Mouse (Mus musculus) heart, adult 2 months (tissue): ENCODE data around the gene Ddx6. TPM values are rescaled to one million over a fixed set of nuclear protein-coding genes. Genes with fewer than 3 reads are reported as not detected.

Source experiments
- DNase-seq, 2 experiments: peaks; one replicate each; pipeline ENCODE4 v3.0.0; 2021
- H3K27ac ChIP-seq: fragments of 200-600 bp; 2 replicates; pipeline ENCODE4 v1.8.1; 2022
- H3K27me3 ChIP-seq: fragments of 200-500 bp; 2 replicates; pipeline ENCODE4 v1.6.1; 2012; ENCODE audit warnings: mild to moderate bottlenecking, low read length, inconsistent platforms, mixed read lengths; ENCODE audit not compliant: control insufficient read depth, insufficient read depth
- H3K36me3 ChIP-seq: fragments of 200-500 bp; 2 replicates; pipeline ENCODE4 v1.6.1; 2012; ENCODE audit warnings: low read length, inconsistent platforms; ENCODE audit not compliant: control insufficient read depth, insufficient read depth
- H3K4me1 ChIP-seq: fragments of 200-500 bp; 2 replicates; pipeline ENCODE4 v1.6.1; 2011; ENCODE audit warnings: low read length; ENCODE audit not compliant: control insufficient read depth, insufficient read depth
- H3K4me3 ChIP-seq: fragments of 200-600 bp; 2 replicates; pipeline ENCODE4 v1.8.1; 2022
- H3K79me2 ChIP-seq: fragments of 200-500 bp; replicated peaks from 2 replicates; pipeline ENCODE4 v1.6.1; 2012; ENCODE audit warnings: mild to moderate bottlenecking, inconsistent platforms, low read length, moderate library complexity, mixed read lengths; ENCODE audit not compliant: control insufficient read depth, insufficient read depth
- H3K9ac ChIP-seq: fragments of 200-500 bp; 2 replicates; pipeline ENCODE4 v1.6.1; 2012; ENCODE audit warnings: low read depth, mild to moderate bottlenecking, control low read depth, inconsistent platforms, low read length, mixed read lengths
- CTCF ChIP-seq: fragments of 200-600 bp; IDR thresholded peaks from 2 replicates; pipeline ENCODE4 v1.8.1; 2022; ENCODE audit warnings: antibody characterized with exemption, mild to moderate bottlenecking, moderate library complexity
- EP300 ChIP-seq: fragments of 200-500 bp; IDR thresholded peaks from 2 replicates; pipeline ENCODE4 v1.6.1; 2011; ENCODE audit warnings: low read depth, low read length, control low read depth; ENCODE audit not compliant: insufficient read depth
- POLR2A ChIP-seq: fragments of 200-500 bp; IDR thresholded peaks from 2 replicates; pipeline ENCODE4 v1.6.1; 2011; ENCODE audit warnings: mild to moderate bottlenecking, low read depth, low read length, control low read depth; ENCODE audit not compliant: insufficient read depth
- WGBS: fragments of 180-500 bp; shearing (Covaris S2); methylation state at CpG from one replicate; pipeline ENCODE4 v1.1.7; 2018; 5-methylcytosine and 5-hydroxymethylcytosine counted together
- intact Hi-C: fragments of 180-260 bp; cut with DNase I; formaldehyde crosslinking; loops from one replicate; pipeline ENCODE4 v1.15.1; 2025
- polyA plus RNA-seq: library from polyadenylated mRNA; depleted of rRNA; stranded (reverse); fragments of >200 nt; gene quantifications from 2 replicates; pipeline ENCODE4 v1.2.3, GENCODE M21; 2012
- total RNA-seq, 2 experiments: library from RNA; stranded (reverse); gene quantifications; 2 replicates each; pipeline ENCODE4 v1.2.3; 2021

The Ddx6 gene
- total and polyA plus RNA-seq, 3 experiments, result 14.3 to 88.4 (median 75.6) TPM

DNA sequence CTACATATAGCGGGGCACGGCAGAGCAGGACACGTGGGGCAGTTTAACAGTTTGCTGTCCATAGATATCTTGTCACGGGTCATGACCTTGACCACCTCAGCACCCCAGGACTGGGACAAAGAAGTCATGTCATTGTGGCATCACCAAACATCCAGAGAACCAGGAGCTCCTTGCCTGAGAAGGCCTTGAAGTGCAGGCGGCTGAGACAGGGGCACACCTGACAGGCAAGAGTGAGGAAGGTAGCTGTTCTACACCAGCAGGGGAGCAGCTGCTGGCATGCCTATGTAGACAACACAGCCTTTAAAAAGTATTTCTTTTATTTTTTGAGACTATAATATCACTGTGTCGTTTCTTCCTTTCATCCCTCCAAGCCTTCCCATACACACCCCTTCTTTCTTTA is 41.7 kb downstream of the Ddx6 start:
- H3K79me2 ChIP-seq, result no peaks in the 10 kb centered on the region
- H3K9ac ChIP-seq, result no peak overlapping the region
- H3K36me3 ChIP-seq, result no peaks in the 10 kb centered on the region
- WGBS, result 75% methylated on average over 6 of the region's 6 CpGs
- intact Hi-C loops, result no loop called here
- TF ChIP-seq POLR2A (no peak), CTCF (no peak), EP300 (no peak)
- H3K27me3 ChIP-seq, result no peaks in the 10 kb centered on the region
- peaks cover 2% of the 10 kb centered on the region; the same call in 1 of the 2 replicates for H3K4me1 ChIP-seq
- no peak overlapping the region for H3K27ac ChIP-seq
- DNase-seq, result no peak
- H3K4me3 ChIP-seq, result no peak overlapping the region

DNA sequence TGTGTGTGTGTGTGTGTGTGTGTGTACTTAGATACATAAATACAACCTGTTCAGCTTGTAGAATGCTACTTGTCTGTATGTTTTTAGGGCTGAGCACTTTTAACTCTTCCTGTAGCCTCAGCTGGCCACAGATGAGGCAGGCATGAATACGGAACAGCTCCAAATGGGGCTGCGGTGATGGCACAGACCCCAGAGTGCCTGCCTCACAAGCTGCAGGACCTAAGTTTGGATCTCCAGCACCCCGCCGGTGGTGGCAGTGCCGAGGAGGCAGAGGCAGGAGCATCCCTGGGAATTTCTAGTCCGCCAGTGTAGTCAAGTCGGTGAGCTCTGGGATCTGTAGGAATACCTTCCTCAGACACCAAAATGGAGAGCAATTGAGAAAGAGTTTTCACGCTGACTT is 42.3 kb downstream of the Ddx6 start:
- DNase-seq, result no peak
- no peak overlapping the region for H3K27ac ChIP-seq
- no peak overlapping the region for H3K9ac ChIP-seq
- H3K79me2 ChIP-seq, result no peaks in the 10 kb centered on the region
- no peaks in the 10 kb centered on the region for H3K36me3 ChIP-seq
- H3K27me3 ChIP-seq, result no peaks in the 10 kb centered on the region
- WGBS, result 94% methylated on average over 8 of the region's 8 CpGs
- intact Hi-C loops, result no loop called here
- no peak overlapping the region for H3K4me3 ChIP-seq
- TF ChIP-seq CTCF, result no peak
- H3K4me1 ChIP-seq, result peaks cover 2% of the 10 kb centered on the region; the same call in 1 of the 2 replicates

DNA sequence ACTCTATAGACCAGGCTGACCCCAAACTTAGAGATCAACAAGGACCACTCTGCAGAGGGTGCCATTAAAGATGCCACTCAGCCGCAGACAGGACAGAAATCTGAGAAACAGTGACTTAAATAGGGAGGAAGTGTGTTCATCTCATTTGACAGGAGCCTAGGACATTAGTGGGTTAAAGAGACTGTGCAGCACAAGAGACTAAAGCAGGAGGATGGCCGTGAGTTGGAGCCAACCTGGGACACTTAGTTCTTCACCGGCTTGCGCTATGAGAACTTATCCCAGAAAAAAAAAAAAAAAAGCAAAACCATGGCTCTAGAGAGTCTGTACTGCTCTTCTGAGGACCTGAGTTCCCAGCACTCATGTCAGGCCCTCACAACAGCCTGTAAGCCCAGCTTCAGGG is 43.0 kb downstream of the Ddx6 start:
- H3K4me1 ChIP-seq, result peaks cover 2% of the 10 kb centered on the region; the same call in 1 of the 2 replicates
- WGBS, result 80% methylated on average over 4 of the region's 4 CpGs
- H3K4me3 ChIP-seq, result no peak overlapping the region
- intact Hi-C loops, result no loop called here
- H3K79me2 ChIP-seq, result no peaks in the 10 kb centered on the region
- no peaks in the 10 kb centered on the region for H3K36me3 ChIP-seq
- DNase-seq, result no peak
- no peaks in the 10 kb centered on the region for H3K27me3 ChIP-seq
- TF ChIP-seq CTCF (no peak), POLR2A (no peak), EP300 (no peak)
- no peak overlapping the region for H3K9ac ChIP-seq
- no peak overlapping the region for H3K27ac ChIP-seq

DNA sequence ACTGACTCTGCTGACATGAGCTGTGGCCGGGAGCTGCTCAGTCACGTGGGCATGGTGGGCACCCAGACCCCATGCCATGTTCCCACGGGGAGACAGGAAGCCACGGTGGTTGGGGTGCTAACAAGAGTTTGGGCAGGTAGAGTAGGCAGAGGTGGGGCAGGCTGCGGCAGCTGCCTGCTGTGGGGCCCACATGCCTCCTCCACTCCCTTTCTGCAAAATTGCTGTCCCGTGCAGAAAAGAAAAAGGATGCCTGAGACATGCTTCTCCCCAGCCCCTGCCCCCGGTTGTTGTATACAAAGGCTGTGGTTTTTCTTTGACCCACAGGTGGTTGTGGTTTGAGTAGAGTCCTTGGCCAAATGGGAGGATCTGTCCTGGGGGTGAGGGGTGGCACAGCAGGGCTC is 44.2 kb downstream of the Ddx6 start:
- no peaks in the 10 kb centered on the region for H3K36me3 ChIP-seq
- DNase-seq, result no peak
- no peaks in the 10 kb centered on the region for H3K27me3 ChIP-seq
- no peak overlapping the region for H3K9ac ChIP-seq
- intact Hi-C loops, result no loop called here
- H3K4me3 ChIP-seq, result no peak overlapping the region
- no peak overlapping the region for H3K27ac ChIP-seq
- no peaks in the 10 kb centered on the region for H3K79me2 ChIP-seq
- 74% methylated on average over 7 of the region's 7 CpGs for WGBS
- no peak for TF ChIP-seq CTCF
- no peak for TF ChIP-seq EP300
- TF ChIP-seq POLR2A, result no peak
- peaks cover 2% of the 10 kb centered on the region; the same call in 1 of the 2 replicates for H3K4me1 ChIP-seq

DNA sequence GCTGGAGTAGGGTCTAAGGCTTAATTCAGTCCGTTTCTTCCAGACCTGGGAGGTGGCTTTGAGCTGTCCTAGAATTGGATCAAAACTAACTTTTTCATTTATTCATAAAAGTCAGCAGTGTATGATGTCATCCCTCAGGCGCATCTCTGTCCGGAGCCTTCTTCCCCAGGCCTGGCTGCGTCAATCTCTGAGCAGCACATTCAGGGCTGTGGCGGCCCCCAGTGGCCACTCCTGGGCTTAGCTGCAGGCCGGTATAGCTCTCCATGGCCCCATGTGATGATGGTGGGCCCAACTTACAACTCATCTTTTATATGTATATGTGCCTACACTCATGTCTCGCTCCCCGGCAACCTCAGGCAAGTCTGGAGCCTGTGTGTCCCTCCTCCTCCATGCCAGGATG is 47.3 kb downstream of the Ddx6 start:
- H3K27me3 ChIP-seq, result no peaks in the 10 kb centered on the region
- no peaks in the 10 kb centered on the region for H3K79me2 ChIP-seq
- H3K36me3 ChIP-seq, result no peaks in the 10 kb centered on the region
- H3K27ac ChIP-seq, result no peak overlapping the region
- WGBS, result 13% methylated on average over 8 of the region's 8 CpGs
- H3K9ac ChIP-seq, result no peak overlapping the region
- TF ChIP-seq POLR2A (no peak), CTCF (peak; percentile 92), EP300 (peak; percentile 45; the same call in 1 of the 2 replicates)
- intact Hi-C loops, result loop anchor here (1.0 kb wide), 1 partner anchor 198 kb away; the partner anchor contains the start of gene Upk2
- DNase-seq, result peak; percentile 77 to 82
- H3K4me1 ChIP-seq, result no peaks in the 10 kb centered on the region; the same call in 1 of the 2 replicates
- no peak overlapping the region for H3K4me3 ChIP-seq

DNA sequence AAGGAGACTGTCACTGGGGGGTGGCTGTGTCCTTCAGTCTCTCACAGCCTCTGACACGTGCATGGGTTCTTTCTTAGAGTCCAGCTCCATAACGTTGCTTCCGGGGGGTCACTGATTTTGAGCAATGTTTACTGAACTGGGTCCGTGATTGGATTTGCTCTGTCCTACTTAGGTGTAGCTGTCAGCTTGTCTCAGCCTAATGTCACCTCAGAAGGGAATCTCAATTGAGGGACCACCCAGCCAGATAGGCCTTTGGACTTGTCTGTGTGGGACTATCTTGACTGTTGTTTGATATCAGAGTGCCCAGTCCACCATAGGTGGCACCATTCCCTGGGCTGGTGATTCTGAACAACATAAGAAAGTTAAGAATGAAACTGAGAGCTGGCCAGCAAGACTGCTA is 49.2 kb downstream of the Ddx6 start:
- H3K9ac ChIP-seq, result no peak overlapping the region
- intact Hi-C loops, result no loop called here
- H3K36me3 ChIP-seq, result no peaks in the 10 kb centered on the region
- WGBS, result 80% methylated on average over 4 of the region's 4 CpGs
- TF ChIP-seq CTCF (no peak), POLR2A (no peak), EP300 (no peak)
- H3K4me3 ChIP-seq, result no peak overlapping the region
- no peaks in the 10 kb centered on the region for H3K79me2 ChIP-seq
- H3K27me3 ChIP-seq, result no peaks in the 10 kb centered on the region
- no peak overlapping the region for H3K27ac ChIP-seq
- no peak for DNase-seq
- no peaks in the 10 kb centered on the region; the same call in 1 of the 2 replicates for H3K4me1 ChIP-seq
